Comparison of ENCODE assay signal across 22 mouse cellular contexts in genomic region chr6:29439789-29440188, GRCm38 (mm10). TPM values are rescaled to one million over a fixed set of nuclear protein-coding genes. Genes with fewer than 3 reads are reported as not detected.
DNase-seq lines count a peak whose midpoint lies in the region; TF ChIP-seq lines count a peak whose summit lies in the region.
"Had no signal": no experiment of that assay in that cellular context is flagged by ENCODE, and none has a peak within 500 bp of the region (broad histone marks: within the 10 kb centered on the region; RNA-seq: fewer than 3 reads in every experiment).

No protein-coding gene starts in this region.

- H3K4me3 ChIP-seq in gastrocnemius, adult 2 months: no peak overlapping the region
- H3K4me3 ChIP-seq: embryonic facial prominence, embryonic 13.5 days; embryonic facial prominence, embryonic 15.5 days; erythroblast, embryonic 14.5 days; forebrain, embryonic 10.5 days; forebrain, embryonic 12.5 days had no signal

- peak overlapping the region; percentile 68 for H3K27ac ChIP-seq in gastrocnemius, adult 2 months
- H3K27ac ChIP-seq: embryonic facial prominence, embryonic 13.5 days; embryonic facial prominence, embryonic 15.5 days; forebrain, embryonic 10.5 days; forebrain, embryonic 12.5 days had no signal

- intact Hi-C loops in gastrocnemius, adult 2 months (cut with DNase I): loop anchor here (5.0 kb wide), 1 partner anchor 77 kb away; no protein-coding TSS in a partner anchor

- no peak for TF ChIP-seq CTCF in gastrocnemius, adult 2 months (IDR thresholded peaks at IDR 0.05)

- no peak for DNase-seq in gastrocnemius, adult 2 months
- no peak for DNase-seq in gastrocnemius, adult 8-10 months (ENCODE audit: low spot score in 2 of 2)
- DNase-seq in layer of hippocampus, adult 9-11 months: peak; percentile 52
- no peak for DNase-seq in layer of hippocampus, postnatal 10 days (ENCODE audit: low spot score in 2 of 2)
- no peak for DNase-seq in kidney, adult 18-20 months
- DNase-seq: adrenal gland, adult 8-10 months; adrenal gland, postnatal 14 days; adrenal gland, postnatal 36 days; B cell, adult 2 months; cerebellum, adult 11 months; cerebellum, adult 8-10 months; cerebellum, adult 9-11 months; cerebellum, postnatal 36 days; embryo, embryonic 11 days had no signal

RNA-seq across cellular contexts. Expression of gene Flnc, which starts 6.7 kb away (rescaled TPM):
- total RNA-seq in gastrocnemius, adult 2 months (2021): 100 to 1,000 TPM; 285 to 430 TPM
- total RNA-seq in gastrocnemius, adult 8-10 months (2022): 100 to 1,000 TPM; 357 to 417 (median 381) TPM
- total RNA-seq in layer of hippocampus, postnatal 10 days (2021): 1 to 10 TPM; 4.0 to 4.4 TPM
- total RNA-seq: common myeloid progenitor, adult 5-6 weeks had no signal

RNA-seq across cellular contexts. Expression of gene Atp6v1f, which starts 27.7 kb away (rescaled TPM):
- total RNA-seq in gastrocnemius, adult 2 months (2021): 100 to 1,000 TPM; 110 to 112 TPM
- total RNA-seq in gastrocnemius, adult 8-10 months (2022): 100 to 1,000 TPM; 116 to 127 (median 122) TPM
- total RNA-seq in layer of hippocampus, postnatal 10 days (2021): 100 to 1,000 TPM; 221 to 225 TPM

RNA-seq across cellular contexts. Expression of gene Atp6v1fnb, which starts 31.4 kb away (rescaled TPM):
- not detected for total RNA-seq in gastrocnemius, adult 2 months (2021)
- total RNA-seq in gastrocnemius, adult 8-10 months (2022): not detected
- total RNA-seq in layer of hippocampus, postnatal 10 days (2021): not detected
- total RNA-seq: adrenal gland, postnatal 14 days; CH12.LX had no signal

RNA-seq across cellular contexts. Expression of gene Ccdc136, which starts 43.7 kb away (rescaled TPM):
- total RNA-seq in gastrocnemius, adult 2 months (2021): 10 to 100 TPM in 1 of 2 experiments, 1 to 10 TPM in 1; 9.6 to 10.5 TPM
- 10 to 100 TPM in 2 of 4 experiments, 1 to 10 TPM in 2; 9.0 to 12.0 (median 10.2) TPM for total RNA-seq in gastrocnemius, adult 8-10 months (2022)
- 10 to 100 TPM; 60.7 to 66.7 TPM for total RNA-seq in layer of hippocampus, postnatal 10 days (2021)
- total RNA-seq: common myeloid progenitor, adult 5-6 weeks had no signal

RNA-seq across cellular contexts. Expression of gene Opn1sw, which starts 51.5 kb away (rescaled TPM):
- under 1 TPM; 0.17 to 0.18 TPM for total RNA-seq in gastrocnemius, adult 2 months (2021)
- under 1 TPM in 3 of 4 experiments, not detected in 1; 0.24 to 0.43 (median 0.31) TPM for total RNA-seq in gastrocnemius, adult 8-10 months (2022)
- total RNA-seq in layer of hippocampus, postnatal 10 days (2021): 1 to 10 TPM in 1 of 2 experiments, under 1 TPM in 1; 0.54 to 1.1 TPM
- total RNA-seq: adrenal gland, adult 18-20 months; adrenal gland, adult 8-10 months; adrenal gland, postnatal 14 days; adrenal gland, postnatal 36 days; CH12.LX; common myeloid progenitor, adult 5-6 weeks had no signal

Comparison
In these comparisons a context has a peak if more than half of its experiments do, and no peak if none do; other contexts are left out.
1. RNA of gene Flnc, which starts 6.7 kb away (total RNA-seq): 285 to 430 TPM in gastrocnemius, adult 2 months and 357 to 417 TPM in gastrocnemius, adult 8-10 months; 4.0 to 4.4 TPM in layer of hippocampus, postnatal 10 days; every median in the first group is over 10 times any median in the second.